ENCODE assay signal across 21 mouse cellular contexts in the genomic region with DNA sequence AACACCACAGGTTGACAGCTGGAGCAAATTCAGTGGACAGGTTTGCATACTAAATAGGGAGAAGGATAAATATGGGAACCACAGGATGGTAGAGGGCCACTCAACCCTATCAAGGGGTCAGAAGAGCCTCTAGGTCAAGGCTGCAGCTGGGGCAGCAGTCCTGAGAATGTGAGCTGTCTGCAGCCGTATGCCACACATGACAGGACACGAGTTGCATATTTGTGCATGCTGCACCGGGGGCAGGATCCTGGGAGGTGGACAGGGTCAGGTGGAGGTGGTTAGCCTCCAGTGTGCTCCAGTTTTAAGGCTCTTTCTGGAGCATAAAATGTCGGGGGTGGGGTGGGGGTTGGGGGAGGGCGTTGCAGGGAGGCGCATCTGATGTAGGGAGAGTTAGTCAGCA. TPM values are rescaled to one million over a fixed set of nuclear protein-coding genes. Genes with fewer than 3 reads are reported as not detected.
A peak's percentile ranks its signal among the peaks of the same experiment; 100 is the strongest.
DNase-seq lines count a peak whose midpoint lies in the region; ATAC-seq and TF ChIP-seq lines count a peak whose summit lies in the region.
"Had no signal": no experiment of that assay in that cellular context is flagged by ENCODE, and none has a peak within 500 bp of the region (broad histone marks: within the 10 kb centered on the region; RNA-seq: fewer than 3 reads in every experiment).

No protein-coding gene starts in this region.

- H3K4me2 ChIP-seq in kidney, embryonic 14.5 days (replicated peaks; ENCODE audit: low read depth, low read length): no peak overlapping the region
- H3K4me2 ChIP-seq: embryonic facial prominence, embryonic 15.5 days; hindbrain, embryonic 14.5 days had no signal

- WGBS in kidney, embryonic 14.5 days: 40% methylated on average over 6 of the region's 6 CpGs

- DNase-seq in cerebellum, adult 9-11 months: peak; percentile 18
- no peak for DNase-seq in cerebellum, adult 18-20 months
- DNase-seq in kidney, postnatal 4 days: no peak
- DNase-seq in layer of hippocampus, adult 2 months (ENCODE audit: low spot score in 2 of 2): no peak
- DNase-seq in layer of hippocampus, postnatal 14 days (ENCODE audit: low spot score in 2 of 2): no peak
- DNase-seq: adrenal gland, adult 2 months; adrenal gland, postnatal 25 days; embryo, embryonic 11 days; gastrocnemius, adult 2 months; gastrocnemius, postnatal 25 days; heart, postnatal 10 days; heart, postnatal 4 days had no signal

- H3K36me3 ChIP-seq in kidney, embryonic 14.5 days (ENCODE audit: control insufficient read depth, insufficient read depth, low read length): no peaks in the 10 kb centered on the region
- H3K36me3 ChIP-seq: embryonic facial prominence, embryonic 15.5 days; forebrain, embryonic 10.5 days had no signal

- H3K4me3 ChIP-seq in kidney, embryonic 14.5 days (ENCODE audit: low read length): no peak overlapping the region
- no peak overlapping the region; the same call in 1 of the 2 replicates for H3K4me3 ChIP-seq in layer of hippocampus, adult 2 months
- H3K4me3 ChIP-seq: embryonic facial prominence, embryonic 15.5 days; erythroblast, embryonic 14.5 days; forebrain, embryonic 10.5 days; gastrocnemius, adult 2 months had no signal

- no peak overlapping the region for H3K27ac ChIP-seq in kidney, embryonic 14.5 days (ENCODE audit: low read depth, low read length)
- H3K27ac ChIP-seq in layer of hippocampus, adult 2 months: peak overlapping the region; percentile 48; the same call in 1 of the 2 replicates
- H3K27ac ChIP-seq: embryonic facial prominence, embryonic 15.5 days; forebrain, embryonic 10.5 days; gastrocnemius, adult 2 months; hindbrain, embryonic 14.5 days had no signal

- no peaks in the 10 kb centered on the region for H3K27me3 ChIP-seq in kidney, embryonic 14.5 days (ENCODE audit: control insufficient read depth, insufficient read depth, low read length)
- H3K27me3 ChIP-seq: embryonic facial prominence, embryonic 15.5 days had no signal

- H3K9me3 ChIP-seq in kidney, embryonic 14.5 days (ENCODE audit: control insufficient read depth, low read length): no peaks in the 10 kb centered on the region
- H3K9me3 ChIP-seq: embryonic facial prominence, embryonic 15.5 days; forebrain, embryonic 10.5 days had no signal

- TF ChIP-seq CTCF in layer of hippocampus, adult 2 months (conservative IDR thresholded peaks at IDR 0.05): no peak

- H3K9ac ChIP-seq in kidney, embryonic 14.5 days (ENCODE audit: low read depth, low read length): no peak overlapping the region
- H3K9ac ChIP-seq: embryonic facial prominence, embryonic 15.5 days; hindbrain, embryonic 14.5 days had no signal

- H3K4me1 ChIP-seq in kidney, embryonic 14.5 days (ENCODE audit: control insufficient read depth, insufficient read depth, low read length): 0 out of 2 replicates have a peak, but pooled peaks cover 6% of the 10 kb centered on the region

- ATAC-seq in kidney, embryonic 14.5 days (ENCODE audit: low FRiP score, low TSS enrichment): peak; percentile 53; the same call in 1 of the 2 replicates
- ATAC-seq: forebrain, embryonic 14.5 days; inflammation-experienced regulatory T-cells, adult 6 months had no signal

RNA-seq across cellular contexts. Expression of gene Adcy1, which starts 8.3 kb away (rescaled TPM):
- polyA plus RNA-seq in kidney, embryonic 14.5 days (2014; fragmentation: Nextera tagmentation; extraction: Ambion mirVana): 1.2 and 2.3 TPM in 2 replicates
- 100 to 1,000 TPM; 376 to 403 TPM for total RNA-seq in layer of hippocampus, adult 2 months (2021)
- 100 to 1,000 TPM; 196 to 212 TPM for total RNA-seq in layer of hippocampus, postnatal 14 days (2021)
- total RNA-seq: common myeloid progenitor, adult 5-6 weeks; granulocyte monocyte progenitor cell, adult 5-6 weeks had no signal
